Mouse (Mus musculus) embryonic facial prominence, embryonic 10.5 days (tissue): Measurements from ENCODE around the gene Usp10. TPM values are rescaled to one million over a fixed set of nuclear protein-coding genes. Genes with fewer than 3 reads are reported as not detected.

ENCODE experiments used
- DNase-seq: peaks from one replicate; pipeline ENCODE4 v3.0.0-alpha.2; 2017; ENCODE audit warnings: low spot score
- H3K27ac ChIP-seq: fragments of 300-500 bp; sonication (generic); replicated peaks from 2 replicates; pipeline ENCODE4 v1.5.1; 2016; ENCODE audit warnings: mild to moderate bottlenecking
- H3K27me3 ChIP-seq: fragments of 300-500 bp; sonication (generic); replicated peaks from 2 replicates; pipeline ENCODE4 v1.6.1; 2016; ENCODE audit warnings: low read depth, mild to moderate bottlenecking; ENCODE audit not compliant: poor library complexity, severe bottlenecking
- H3K36me3 ChIP-seq: fragments of 300-500 bp; sonication (generic); replicated peaks from 2 replicates; pipeline ENCODE4 v1.6.1; 2016; ENCODE audit warnings: mild to moderate bottlenecking, moderate library complexity
- H3K4me1 ChIP-seq: fragments of 300-500 bp; sonication (generic); 2 replicates; pipeline ENCODE4 v1.6.1; 2016
- H3K4me3 ChIP-seq: fragments of 300-500 bp; sonication (generic); 2 replicates; pipeline ENCODE4 v1.5.1; 2016; ENCODE audit warnings: mild to moderate bottlenecking, moderate library complexity
- H3K9me3 ChIP-seq: fragments of 300-500 bp; sonication (generic); 2 replicates; pipeline ENCODE4 v1.6.1; 2016; ENCODE audit warnings: mild to moderate bottlenecking
- WGBS: fragments of 180-500 bp; shearing (Covaris S2); methylation state at CpG from one replicate; pipeline ENCODE4 v1.1.7; 2016; 5-methylcytosine and 5-hydroxymethylcytosine counted together
- polyA plus RNA-seq: library from polyadenylated mRNA; unstranded; fragments of >200 nt; fragmentation: Nextera tagmentation; extraction: Ambion mirVana; gene quantifications from 2 replicates; pipeline ENCODE4 v1.2.1, GENCODE M21; 2016

Usp10 gene
- polyA plus RNA-seq, 1 experiment from 2014 or later: 234 TPM

- Histone ChIP-seq H3K36me3 (peaks cover 100% of the 10 kb centered on the region), H3K4me1 (no peaks in the 10 kb centered on the region), H3K9me3 (no peaks in the 10 kb centered on the region), H3K4me3 (no peak overlapping the region), H3K27ac (no peak overlapping the region), H3K27me3 (no peaks in the 10 kb centered on the region)
- no peak for DNase-seq
- 85% methylated on average over 8 of the region's 8 CpGs for WGBS
Measured at GRCm38 (mm10) chr8:119946326-119946865, 36.2 kb downstream of the Usp10 start.

GRCm38 (mm10) chr8:119947653-119948052 is 37.5 kb downstream of the Usp10 start:
- no peak for DNase-seq
- Histone ChIP-seq H3K27ac (no peak overlapping the region), H3K27me3 (no peaks in the 10 kb centered on the region), H3K4me1 (no peaks in the 10 kb centered on the region), H3K4me3 (no peak overlapping the region), H3K36me3 (peaks cover 100% of the 10 kb centered on the region), H3K9me3 (no peaks in the 10 kb centered on the region)
- 93% methylated on average over 19 of the region's 19 CpGs for WGBS

- H3K36me3 ChIP-seq: peaks cover 100% of the 10 kb centered on the region
- DNase-seq: no peak
- H3K9me3 ChIP-seq: no peaks in the 10 kb centered on the region
- no peaks in the 10 kb centered on the region for H3K27me3 ChIP-seq
- H3K4me3 ChIP-seq: no peak overlapping the region
- no peaks in the 10 kb centered on the region for H3K4me1 ChIP-seq
- WGBS: 91% methylated on average over 15 of the region's 15 CpGs
- H3K27ac ChIP-seq: no peak overlapping the region
Measured at GRCm38 (mm10) chr8:119948340-119948739, 38.2 kb downstream of the Usp10 start.

GRCm38 (mm10) chr8:119952282-119952681 is 42.1 kb downstream of the Usp10 start:
- no peak overlapping the region for H3K4me3 ChIP-seq
- 85% methylated on average over 7 of the region's 7 CpGs for WGBS
- no peaks in the 10 kb centered on the region for H3K27me3 ChIP-seq
- no peaks in the 10 kb centered on the region for H3K4me1 ChIP-seq
- H3K36me3 ChIP-seq: peaks cover 100% of the 10 kb centered on the region
- no peaks in the 10 kb centered on the region for H3K9me3 ChIP-seq
- H3K27ac ChIP-seq: no peak overlapping the region
- DNase-seq: no peak

- Histone ChIP-seq H3K27me3 (no peaks in the 10 kb centered on the region), H3K36me3 (peaks cover 100% of the 10 kb centered on the region), H3K9me3 (no peaks in the 10 kb centered on the region), H3K27ac (no peak overlapping the region), H3K4me1 (no peaks in the 10 kb centered on the region; the same call in 1 of the 2 replicates), H3K4me3 (no peak overlapping the region)
- no peak for DNase-seq
- 89% methylated on average over 5 of the region's 5 CpGs for WGBS
Measured at GRCm38 (mm10) chr8:119952747-119953146, 42.6 kb downstream of the Usp10 start.

GRCm38 (mm10) chr8:119955333-119955732 is 45.2 kb downstream of the Usp10 start:
- H3K9me3 ChIP-seq: no peaks in the 10 kb centered on the region
- H3K4me1 ChIP-seq: peaks cover 1% of the 10 kb centered on the region
- peaks cover 89% of the 10 kb centered on the region for H3K36me3 ChIP-seq
- H3K4me3 ChIP-seq: no peak overlapping the region
- WGBS: 95% methylated on average over 8 of the region's 8 CpGs
- DNase-seq: no peak
- no peaks in the 10 kb centered on the region for H3K27me3 ChIP-seq
- H3K27ac ChIP-seq: no peak overlapping the region

- H3K36me3 ChIP-seq: peaks cover 61% of the 10 kb centered on the region
- no peak overlapping the region for H3K4me3 ChIP-seq
- H3K4me1 ChIP-seq: peaks cover 13% of the 10 kb centered on the region
- no peak overlapping the region for H3K27ac ChIP-seq
- DNase-seq: no peak
- WGBS: 94% methylated on average over 10 of the region's 10 CpGs
- no peaks in the 10 kb centered on the region for H3K27me3 ChIP-seq
- no peaks in the 10 kb centered on the region for H3K9me3 ChIP-seq
Measured at GRCm38 (mm10) chr8:119958076-119958475, 47.9 kb downstream of the Usp10 start.

- Histone ChIP-seq H3K27me3 (no peaks in the 10 kb centered on the region), H3K36me3 (peaks cover 36% of the 10 kb centered on the region), H3K4me3 (no peak overlapping the region), H3K4me1 (peaks cover 13% of the 10 kb centered on the region), H3K9me3 (no peaks in the 10 kb centered on the region), H3K27ac (peak overlapping the region; percentile 36; the same call in 1 of the 2 replicates)
- WGBS: 61% methylated on average over 5 of the region's 5 CpGs
- DNase-seq: no peak
Measured at GRCm38 (mm10) chr8:119960531-119961104, 50.5 kb downstream of the Usp10 start.

GRCm38 (mm10) chr8:119964859-119965258 is 54.7 kb downstream of the Usp10 start:
- Histone ChIP-seq H3K9me3 (peaks cover 12% of the 10 kb centered on the region), H3K27me3 (no peaks in the 10 kb centered on the region), H3K36me3 (no peaks in the 10 kb centered on the region), H3K27ac (no peak overlapping the region), H3K4me1 (peaks cover 13% of the 10 kb centered on the region), H3K4me3 (no peak overlapping the region)
- no peak for DNase-seq
- WGBS: 88% methylated on average over 4 of the region's 4 CpGs

GRCm38 (mm10) chr8:119967435-119967834 is 57.3 kb downstream of the Usp10 start:
- 84% methylated on average over 9 of the region's 9 CpGs for WGBS
- DNase-seq: no peak
- Histone ChIP-seq H3K4me3 (no peak overlapping the region), H3K4me1 (peaks cover 11% of the 10 kb centered on the region), H3K9me3 (peaks cover 12% of the 10 kb centered on the region), H3K27ac (no peak overlapping the region), H3K27me3 (no peaks in the 10 kb centered on the region), H3K36me3 (no peaks in the 10 kb centered on the region)

GRCm38 (mm10) chr8:119970169-119970568 is 60.0 kb downstream of the Usp10 start:
- Histone ChIP-seq H3K9me3 (peaks cover 12% of the 10 kb centered on the region), H3K36me3 (no peaks in the 10 kb centered on the region), H3K27me3 (no peaks in the 10 kb centered on the region), H3K27ac (no peak overlapping the region; the same call in 1 of the 2 replicates), H3K4me1 (peaks cover 15% of the 10 kb centered on the region), H3K4me3 (no peak overlapping the region)
- 81% methylated on average over 9 of the region's 9 CpGs for WGBS
- no peak for DNase-seq

- Histone ChIP-seq H3K4me3 (no peak overlapping the region), H3K4me1 (peaks cover 15% of the 10 kb centered on the region), H3K27ac (no peak overlapping the region), H3K36me3 (no peaks in the 10 kb centered on the region), H3K27me3 (no peaks in the 10 kb centered on the region), H3K9me3 (peaks cover 7% of the 10 kb centered on the region)
- 78% methylated on average over 12 of the region's 12 CpGs for WGBS
- DNase-seq: no peak
Measured at GRCm38 (mm10) chr8:119972558-119972957, 62.4 kb downstream of the Usp10 start.

- no peaks in the 10 kb centered on the region for H3K36me3 ChIP-seq
- H3K9me3 ChIP-seq: no peaks in the 10 kb centered on the region
- no peak for DNase-seq
- no peaks in the 10 kb centered on the region for H3K27me3 ChIP-seq
- no peak overlapping the region for H3K4me3 ChIP-seq
- 68% methylated on average over 11 of the region's 11 CpGs for WGBS
- no peak overlapping the region for H3K27ac ChIP-seq
- H3K4me1 ChIP-seq: peaks cover 8% of the 10 kb centered on the region
Measured at GRCm38 (mm10) chr8:119978770-119979381, 68.7 kb downstream of the Usp10 start.
